Mouse (Mus musculus): ENCODE data around the gene Nudt9.
"Not testable (repeated sequence)": the region's sequence is repeated elsewhere in the genome, so short reads cannot be mapped to it uniquely, and the experiment has no call there.

Gene Nudt9

GRCm38 (mm10) chr5:104046256-104047199 is at the start of gene Nudt9:
Gene Nudt9, plus strand, starts transcription at chr5:104046306.
- peak; percentile 83 for DNase-seq (ENCODE audit: low spot score)

GRCm38 (mm10) chr5:103998739-103999138 is 47.4 kb upstream of the Nudt9 start:
- DNase-seq (ENCODE audit: low spot score): no peak

- DNase-seq (ENCODE audit: low spot score): peak; percentile 67
These were observed 46.4 kb upstream of the Nudt9 start for GRCm38 (mm10) chr5:103999738-104000137.

- DNase-seq (ENCODE audit: low spot score): no peak
These were observed 43.4 kb upstream of the Nudt9 start for GRCm38 (mm10) chr5:104002549-104003255.

GRCm38 (mm10) chr5:104003256-104003931 is 42.7 kb upstream of the Nudt9 start:
- DNase-seq (ENCODE audit: low spot score): no peak

GRCm38 (mm10) chr5:104003955-104004354 is 42.2 kb upstream of the Nudt9 start:
- no peak for DNase-seq (ENCODE audit: low spot score)

GRCm38 (mm10) chr5:104006811-104007210 is 39.3 kb upstream of the Nudt9 start:
- DNase-seq (ENCODE audit: low spot score): no peak

- DNase-seq (ENCODE audit: low spot score): no peak
These were observed 38.3 kb upstream of the Nudt9 start for GRCm38 (mm10) chr5:104007801-104008200.

GRCm38 (mm10) chr5:104009421-104009820 is 36.7 kb upstream of the Nudt9 start:
- DNase-seq (ENCODE audit: low spot score): no peak

GRCm38 (mm10) chr5:104010261-104010660 is 35.8 kb upstream of the Nudt9 start:
- no peak for DNase-seq (ENCODE audit: low spot score)

- DNase-seq (ENCODE audit: low spot score): no peak
These were observed 34.7 kb upstream of the Nudt9 start for GRCm38 (mm10) chr5:104011419-104011818.

GRCm38 (mm10) chr5:104021597-104022378 is 24.3 kb upstream of the Nudt9 start, which contains the start of gene Hsd17b11:
Gene Hsd17b11, minus strand, starts transcription at chr5:104021919.
- peak; percentile 69 for DNase-seq (ENCODE audit: low spot score)

- no peak for DNase-seq (ENCODE audit: low spot score)
These were observed 23.5 kb upstream of the Nudt9 start for GRCm38 (mm10) chr5:104022558-104022957.

- DNase-seq (ENCODE audit: low spot score): no peak
These were observed 22.7 kb upstream of the Nudt9 start for GRCm38 (mm10) chr5:104023289-104024020.

- not testable (repeated sequence) for DNase-seq (ENCODE audit: low spot score)
These were observed 21.9 kb upstream of the Nudt9 start for GRCm38 (mm10) chr5:104024193-104024592.

- DNase-seq (ENCODE audit: low spot score): no peak
These were observed 21.3 kb upstream of the Nudt9 start for GRCm38 (mm10) chr5:104024762-104025161.

GRCm38 (mm10) chr5:104025245-104025854 is 20.8 kb upstream of the Nudt9 start:
- DNase-seq (ENCODE audit: low spot score): no peak

- no peak for DNase-seq (ENCODE audit: low spot score)
These were observed 13.5 kb upstream of the Nudt9 start for GRCm38 (mm10) chr5:104032434-104033097.

- no peak for DNase-seq (ENCODE audit: low spot score)
These were observed 11.0 kb upstream of the Nudt9 start for GRCm38 (mm10) chr5:104035066-104035465.

- DNase-seq (ENCODE audit: low spot score): no peak
These were observed 10.3 kb upstream of the Nudt9 start for GRCm38 (mm10) chr5:104035824-104036223.
